Mouse (Mus musculus): ENCODE data around the gene Ttll13. TPM values are rescaled to one million over a fixed set of nuclear protein-coding genes. Genes with fewer than 3 reads are reported as not detected.

The Ttll13 gene
- total RNA-seq, 2 experiments from 2014 or later: 0.95 to 1.6 TPM

DNA sequence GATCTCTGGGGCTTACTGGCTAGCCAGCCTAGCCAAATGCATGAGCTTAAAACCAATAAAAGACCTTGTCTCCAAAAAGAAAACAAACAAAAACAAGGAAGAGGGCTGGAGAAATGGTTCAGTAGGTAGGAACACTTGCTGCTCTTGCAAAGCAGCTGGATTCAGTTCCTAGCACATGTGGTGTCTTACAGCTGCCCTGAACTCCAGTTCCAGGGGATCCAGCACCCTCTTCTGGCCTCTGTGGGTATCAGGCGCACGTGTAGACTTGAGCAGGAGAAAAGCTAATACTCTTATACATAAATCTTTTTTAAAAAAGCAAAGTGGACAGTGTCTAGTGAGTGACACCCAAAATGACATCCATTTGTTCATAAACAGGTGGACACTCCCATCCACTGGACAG is 55.3 kb downstream of the Ttll13 start:
- no peak for DNase-seq (ENCODE audit: low spot score in 2 of 2)

DNA sequence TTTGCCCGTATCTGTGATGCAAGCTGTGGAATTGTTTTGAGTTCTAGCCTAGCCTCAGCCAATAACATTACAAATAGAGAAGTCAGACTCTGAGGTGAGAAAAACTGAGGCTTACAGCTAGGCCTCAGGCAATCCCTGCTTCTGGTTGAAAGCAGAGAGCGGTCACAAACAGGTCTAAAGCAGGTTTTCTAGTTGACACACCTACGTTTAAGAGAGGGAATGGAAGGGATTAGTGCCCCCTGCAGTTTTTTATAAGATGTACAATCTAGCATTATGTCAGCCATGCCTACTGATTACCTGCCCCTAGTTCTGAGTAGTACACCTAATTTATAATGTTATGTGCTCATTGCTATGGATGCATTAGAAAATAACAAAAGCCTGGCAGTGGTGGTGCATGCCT is 61.6 kb downstream of the Ttll13 start:
- no peak for DNase-seq (ENCODE audit: low spot score in 2 of 2)

Other genes starting within 250 kb of the Ttll13 start
- gene Zfp710, start 221.6 kb upstream of the Ttll13 start, total RNA-seq (2021): 10 to 100 TPM; 17.5 to 18.0 TPM
- 10 to 100 TPM; 70.9 to 75.8 TPM for gene Idh2, start 131.0 kb upstream of the Ttll13 start, total RNA-seq (2021)
- gene Sema4b, start 59.5 kb upstream of the Ttll13 start, total RNA-seq (2021): 10 to 100 TPM; 25.2 to 25.7 TPM
- 10 to 100 TPM; 28.1 to 28.8 TPM for gene Cib1, start 13.6 kb upstream of the Ttll13 start, total RNA-seq (2021)
- gene Gdpgp1, start 13.5 kb upstream of the Ttll13 start, total RNA-seq (2021): 1 to 10 TPM; 6.3 to 6.4 TPM
- 10 to 100 TPM; 38.9 to 39.3 TPM for gene Ngrn, start 14.8 kb downstream of the Ttll13 start, total RNA-seq (2021)
- 10 to 100 TPM; 21.4 TPM for gene Vps33b, start 23.3 kb downstream of the Ttll13 start, total RNA-seq (2021)
- gene Prc1, start 48.1 kb downstream of the Ttll13 start, total RNA-seq (2021): 1 to 10 TPM; 2.4 to 4.9 TPM
- gene Rccd1, start 78.1 kb downstream of the Ttll13 start, total RNA-seq (2021): 10 to 100 TPM; 14.5 to 15.4 TPM
- 10 to 100 TPM; 40.6 to 47.9 TPM for gene Unc45a, start 94.6 kb downstream of the Ttll13 start, total RNA-seq (2021)
- gene Hddc3, start 96.7 kb downstream of the Ttll13 start, total RNA-seq (2021): 10 to 100 TPM; 45.8 to 46.3 TPM
- gene Man2a2, start 125.0 kb downstream of the Ttll13 start, total RNA-seq (2021): 100 to 1,000 TPM; 124 to 139 TPM
- gene Fes, start 141.6 kb downstream of the Ttll13 start, total RNA-seq (2021): 1 to 10 TPM; 5.6 to 9.9 TPM
- gene Furin, start 159.1 kb downstream of the Ttll13 start, total RNA-seq (2021): 10 to 100 TPM; 48.7 to 50.3 TPM